Comparison of ENCODE assay signal across 8 mouse cellular contexts in genomic region chr14:116927341-116928315, GRCm38 (mm10). TPM values are rescaled to one million over a fixed set of nuclear protein-coding genes. Genes with fewer than 3 reads are reported as not detected.
DNase-seq lines count a peak whose midpoint lies in the region; ATAC-seq and TF ChIP-seq lines count a peak whose summit lies in the region.

No protein-coding gene starts in this region.

- no peak for TF ChIP-seq CTCF in C2C12 (IDR thresholded peaks at IDR 0.05; ENCODE audit: control insufficient read depth, insufficient read depth, insufficient read length)

- 7% methylated on average over 21 of the region's 21 CpGs for WGBS in heart, embryonic 15.5 days
- WGBS in liver, embryonic 15.5 days (ENCODE audit: insufficient replicate concordance): 3% methylated on average over 21 of the region's 21 CpGs

- peak overlapping the region; percentile 63 for H3K9ac ChIP-seq in heart, embryonic 15.5 days
- H3K9ac ChIP-seq in liver, embryonic 15.5 days: no peak overlapping the region

- peaks cover 53% of the 10 kb centered on the region for H3K79me2 ChIP-seq in C2C12 (ENCODE audit: control insufficient read depth, insufficient read depth)

- H3K4me1 ChIP-seq in heart, embryonic 15.5 days (replicated peaks): peaks cover 7% of the 10 kb centered on the region
- H3K4me1 ChIP-seq in liver, embryonic 15.5 days (replicated peaks): no peaks in the 10 kb centered on the region

- DNase-seq in MN1 (ENCODE audit: low spot score): peak; percentile 39
- no peak for DNase-seq in frontal cortex, adult 2 months (ENCODE audit: extremely low spot score in 1 of 2, low spot score in 1 of 2)
- no peak for DNase-seq in lung, postnatal 36 days

- H3K36me3 ChIP-seq in C2C12 (ENCODE audit: control insufficient read depth, insufficient read depth): no peaks in the 10 kb centered on the region
- H3K36me3 ChIP-seq in heart, embryonic 15.5 days: no peaks in the 10 kb centered on the region
- no peaks in the 10 kb centered on the region for H3K36me3 ChIP-seq in liver, embryonic 15.5 days (replicated peaks)

- peak overlapping the region; percentile 79; the same call in 1 of the 2 replicates for H3K27ac ChIP-seq in heart, embryonic 15.5 days
- no peak overlapping the region for H3K27ac ChIP-seq in liver, embryonic 15.5 days (replicated peaks)

- H3K4me3 ChIP-seq in C2C12 (ENCODE audit: insufficient read depth, poor library complexity, severe bottlenecking): peak overlapping the region; percentile 57
- peak overlapping the region; percentile 63 for H3K4me3 ChIP-seq in heart, embryonic 15.5 days
- peak overlapping the region; percentile 55 for H3K4me3 ChIP-seq in liver, embryonic 15.5 days (replicated peaks)

- peak overlapping the region; percentile 99 for H3K4me2 ChIP-seq in heart, embryonic 15.5 days
- H3K4me2 ChIP-seq in liver, embryonic 15.5 days: peak overlapping the region; percentile 61

- no peaks in the 10 kb centered on the region for H3K27me3 ChIP-seq in C2C12 (ENCODE audit: control insufficient read depth, insufficient read depth, insufficient read length)
- peaks cover 4% of the 10 kb centered on the region; the same call in 1 of the 2 replicates for H3K27me3 ChIP-seq in heart, embryonic 15.5 days
- peaks cover 42% of the 10 kb centered on the region for H3K27me3 ChIP-seq in liver, embryonic 15.5 days

- H3K79me3 ChIP-seq in C2C12 (ENCODE audit: low read depth): peaks cover 20% of the 10 kb centered on the region

- peak overlapping the region; percentile 94 for H3ac ChIP-seq in C2C12 (ENCODE audit: control insufficient read depth, insufficient read length, low read depth)

- ATAC-seq in heart, embryonic 15.5 days (replicated peaks; ENCODE audit: insufficient number of reproducible peaks, insufficient read depth, low FRiP score, low read depth): no peak
- ATAC-seq in liver, embryonic 15.5 days (ENCODE audit: insufficient read depth): no peak
- no peak for ATAC-seq in monocyte, adult 5-6 weeks (replicated peaks; ENCODE audit: insufficient number of reproducible peaks, low FRiP score, low TSS enrichment, poor library complexity, severe bottlenecking)
- ATAC-seq in activated CD4-positive, CD25-positive, alpha-beta regulatory T cell, adult 4 months: no peak

- no peaks in the 10 kb centered on the region for H3K9me3 ChIP-seq in heart, embryonic 15.5 days (replicated peaks)
- no peaks in the 10 kb centered on the region for H3K9me3 ChIP-seq in liver, embryonic 15.5 days (replicated peaks)

TF ChIP-seq in C2C12, 6 proteins besides CTCF, POLR2A, EP300 and RAD21:
- TF ChIP-seq MAX (IDR thresholded peaks at IDR 0.05) (no peak), FOSL1 (IDR thresholded peaks at IDR 0.05; ENCODE audit: insufficient read depth, low read length, poor library complexity, severe bottlenecking) (no peak), MYOD1 (IDR thresholded peaks at IDR 0.05; ENCODE audit: control insufficient read depth, insufficient read length, low read depth) (no peak), USF1 (IDR thresholded peaks at IDR 0.05; ENCODE audit: low read depth) (no peak), MYOG (IDR thresholded peaks at IDR 0.05; ENCODE audit: control insufficient read depth, extremely low read depth, insufficient read length) (no peak), CEBPB (IDR thresholded peaks at IDR 0.05; ENCODE audit: low read depth) (no peak)

RNA-seq across cellular contexts. Expression of gene Gpc6, which starts 2.5 kb away (rescaled TPM):
- polyA plus RNA-seq in C2C12 (2012; fragmentation: generic; extraction: Trizol): 9.6 TPM
- polyA plus RNA-seq in heart, embryonic 15.5 days (2015; fragmentation: Nextera tagmentation; extraction: Ambion mirVana): 20.1 and 25.5 TPM in 2 replicates
- polyA plus RNA-seq in liver, embryonic 15.5 days (2015; fragmentation: Nextera tagmentation; extraction: Ambion mirVana): 3.4 and 4.5 TPM in 2 replicates
- not detected in 3 replicates for total RNA-seq in monocyte, adult 5-6 weeks (2017)
- not detected for polyA plus RNA-seq in activated CD4-positive, CD25-positive, alpha-beta regulatory T cell, adult 4 months (2017; shearing (Covaris generic))
- polyA plus RNA-seq in frontal cortex, adult 2 months (2012; rRNA removed): 3.9 and 4.3 TPM in 2 replicates
